Mouse (Mus musculus) bone marrow macrophage, adult 2 months (primary cell): ENCODE results near the gene Fuk.

Experiments
- CTCF ChIP-seq: IDR thresholded peaks from 2 replicates; pipeline ENCODE4 v1.5.1; 2012; ENCODE audit warnings: low read depth, mild to moderate bottlenecking, low read length, moderate library complexity
- POLR2A ChIP-seq: IDR thresholded peaks from 2 replicates; pipeline ENCODE4 v1.6.1; 2012; ENCODE audit warnings: mild to moderate bottlenecking, low read depth, low read length, borderline replicate concordance

GRCm38 (mm10) chr8:110844941-110845340 lies 57.3 kb downstream of the Fuk start:
- TF ChIP-seq CTCF (no peak), POLR2A (no peak)
